Comparison of ENCODE assay signal across 8 mouse cellular contexts in genomic region chr9:83447771-83448170, GRCm38 (mm10). TPM values are rescaled to one million over a fixed set of nuclear protein-coding genes. Genes with fewer than 3 reads are reported as not detected.
DNase-seq lines count a peak whose midpoint lies in the region; ATAC-seq and TF ChIP-seq lines count a peak whose summit lies in the region.

No protein-coding gene starts in this region.

- no peak overlapping the region for H3K27ac ChIP-seq in forebrain, embryonic 11.5 days (ENCODE audit: low read depth, low read length)
- H3K27ac ChIP-seq in heart, embryonic 15.5 days = peak overlapping the region; percentile 71
- peak overlapping the region; percentile 51 for H3K27ac ChIP-seq in kidney, postnatal 0 days
- H3K27ac ChIP-seq in liver, embryonic 13.5 days = no peak overlapping the region

- peak; percentile 87 for ATAC-seq in forebrain, embryonic 11.5 days (replicated peaks; ENCODE audit: low FRiP score)
- peak; percentile 81 for ATAC-seq in heart, embryonic 15.5 days (replicated peaks; ENCODE audit: insufficient number of reproducible peaks, insufficient read depth, low FRiP score, low read depth)
- ATAC-seq in kidney, postnatal 0 days (replicated peaks; ENCODE audit: low FRiP score, low read depth) = peak; percentile 87
- ATAC-seq in liver, embryonic 13.5 days (ENCODE audit: low read depth) = no peak

- peak; percentile 61 to 85 for DNase-seq in adrenal gland, adult (ENCODE audit: inconsistent age in 2 of 2, low spot score in 1 of 2)
- no peak for DNase-seq in adrenal gland, postnatal 4 days (ENCODE audit: low spot score in 2 of 2)
- DNase-seq in forebrain, embryonic 11.5 days (ENCODE audit: low spot score) = peak; percentile 75
- DNase-seq in kidney, postnatal 0 days (ENCODE audit: low spot score) = peak; percentile 83
- no peak for DNase-seq in liver, embryonic 13.5 days
- DNase-seq in naive thymus-derived CD4-positive, alpha-beta T cell, adult 2 months (ENCODE audit: low read depth) = peak; percentile 66
- peak; percentile 22 to 69 for DNase-seq in spleen, postnatal 4 days (ENCODE audit: low spot score in 2 of 2)

- WGBS in forebrain, embryonic 11.5 days = 1% methylated on average over 22 of the region's 22 CpGs
- WGBS in heart, embryonic 15.5 days = under 1% methylated on average over 22 of the region's 22 CpGs
- WGBS in kidney, postnatal 0 days = 1% methylated on average over 22 of the region's 22 CpGs
- 2% methylated on average over 22 of the region's 22 CpGs for WGBS in liver, embryonic 13.5 days (ENCODE audit: insufficient replicate concordance)

- no peaks in the 10 kb centered on the region for H3K27me3 ChIP-seq in forebrain, embryonic 11.5 days (ENCODE audit: control insufficient read depth, insufficient read depth, low read length)
- H3K27me3 ChIP-seq in heart, embryonic 15.5 days = no peaks in the 10 kb centered on the region
- no peaks in the 10 kb centered on the region for H3K27me3 ChIP-seq in kidney, postnatal 0 days (ENCODE audit: insufficient read depth, low read length)
- H3K27me3 ChIP-seq in liver, embryonic 13.5 days = peaks cover 25% of the 10 kb centered on the region

- H3K36me3 ChIP-seq in forebrain, embryonic 11.5 days (ENCODE audit: control insufficient read depth, insufficient read depth, low read length) = no peaks in the 10 kb centered on the region
- no peaks in the 10 kb centered on the region for H3K36me3 ChIP-seq in heart, embryonic 15.5 days
- no peaks in the 10 kb centered on the region for H3K36me3 ChIP-seq in kidney, postnatal 0 days (ENCODE audit: insufficient read depth, low read length)
- H3K36me3 ChIP-seq in liver, embryonic 13.5 days = no peaks in the 10 kb centered on the region

- H3K9ac ChIP-seq in forebrain, embryonic 11.5 days (ENCODE audit: low read length) = peak overlapping the region; percentile 65
- peak overlapping the region; percentile 37 for H3K9ac ChIP-seq in heart, embryonic 15.5 days
- peak overlapping the region; percentile 52 for H3K9ac ChIP-seq in kidney, postnatal 0 days (ENCODE audit: low read depth, low read length)
- no peak overlapping the region for H3K9ac ChIP-seq in liver, embryonic 13.5 days

- TF ChIP-seq CTCF in kidney, postnatal 0 days (IDR thresholded peaks at IDR 0.05; ENCODE audit: low read depth) = no peak

- peak overlapping the region; percentile 55 for H3K4me2 ChIP-seq in forebrain, embryonic 11.5 days (ENCODE audit: low read depth, low read length, severe bottlenecking)
- peak overlapping the region; percentile 57 for H3K4me2 ChIP-seq in heart, embryonic 15.5 days
- H3K4me2 ChIP-seq in kidney, postnatal 0 days (ENCODE audit: low read length) = peak overlapping the region; percentile 67
- H3K4me2 ChIP-seq in liver, embryonic 13.5 days = peak overlapping the region; percentile 45

- H3K9me3 ChIP-seq in forebrain, embryonic 11.5 days (ENCODE audit: control insufficient read depth, low read length) = no peaks in the 10 kb centered on the region
- no peaks in the 10 kb centered on the region for H3K9me3 ChIP-seq in heart, embryonic 15.5 days (replicated peaks)
- no peaks in the 10 kb centered on the region for H3K9me3 ChIP-seq in kidney, postnatal 0 days (replicated peaks; ENCODE audit: low read length)
- H3K9me3 ChIP-seq in liver, embryonic 13.5 days (replicated peaks) = no peaks in the 10 kb centered on the region

- peak overlapping the region; percentile 20 for H3K4me3 ChIP-seq in forebrain, embryonic 11.5 days (ENCODE audit: low read depth, low read length)
- peak overlapping the region; percentile 45 for H3K4me3 ChIP-seq in heart, embryonic 15.5 days
- H3K4me3 ChIP-seq in kidney, postnatal 0 days (replicated peaks; ENCODE audit: low read depth, low read length) = peak overlapping the region; percentile 36
- H3K4me3 ChIP-seq in liver, embryonic 13.5 days (replicated peaks) = peak overlapping the region; percentile 36

- no peaks in the 10 kb centered on the region for H3K4me1 ChIP-seq in forebrain, embryonic 11.5 days (replicated peaks; ENCODE audit: control insufficient read depth, insufficient read depth, low read length)
- H3K4me1 ChIP-seq in heart, embryonic 15.5 days (replicated peaks) = peaks cover 10% of the 10 kb centered on the region; the same call in 1 of the 2 replicates
- 0 out of 2 replicates have a peak, but pooled peaks cover 5% of the 10 kb centered on the region for H3K4me1 ChIP-seq in kidney, postnatal 0 days (replicated peaks; ENCODE audit: insufficient read depth, low read length)
- no peaks in the 10 kb centered on the region for H3K4me1 ChIP-seq in liver, embryonic 13.5 days (replicated peaks)

RNA-seq across cellular contexts. Expression of gene Lca5, which starts 6.8 kb away (rescaled TPM):
- 10 to 100 TPM; 10.3 to 12.6 TPM for total RNA-seq in adrenal gland, postnatal 4 days (2021)
- polyA plus RNA-seq in forebrain, embryonic 11.5 days (2014; fragmentation: Nextera tagmentation; extraction: Ambion mirVana) = 29.4 TPM in 2 replicates
- 10.0 and 10.5 TPM in 2 replicates for polyA plus RNA-seq in heart, embryonic 15.5 days (2015; fragmentation: Nextera tagmentation; extraction: Ambion mirVana)
- 10.9 and 14.9 TPM in 2 replicates for polyA plus RNA-seq in kidney, postnatal 0 days (2015; fragmentation: Nextera tagmentation; extraction: Ambion mirVana)
- 1.2 and 1.8 TPM in 2 replicates for polyA plus RNA-seq in liver, embryonic 13.5 days (2015; fragmentation: Nextera tagmentation; extraction: Ambion mirVana)

Comparison
In these comparisons a context has a peak if more than half of its experiments do, and no peak if none do; other contexts are left out.
1. DNase-seq: peak in adrenal gland, adult (2 of 2), forebrain, embryonic 11.5 days (single experiment), kidney, postnatal 0 days (single experiment), naive thymus-derived CD4-positive, alpha-beta T cell, adult 2 months (single experiment) and spleen, postnatal 4 days (2 of 2); none in adrenal gland, postnatal 4 days (0 of 2) and liver, embryonic 13.5 days (single experiment).
2. H3K27ac ChIP-seq: peak in heart, embryonic 15.5 days (single experiment) and kidney, postnatal 0 days (single experiment); none in forebrain, embryonic 11.5 days (single experiment) and liver, embryonic 13.5 days (single experiment).
3. Peak in every context shown above with its lines, with median percentiles within 50 percentile points of each other: H3K4me2 ChIP-seq and H3K4me3 ChIP-seq.